Mouse (Mus musculus) MEL-GATA-1-ER (cell line): ENCODE results near the gene Dbr1.
A peak's percentile ranks its signal among the peaks of the same experiment; 100 is the strongest.

Experiments used
- DNase-seq: peaks from one replicate; pipeline ENCODE4 v3.0.0-alpha.2; 2012; ENCODE audit warnings: low read depth; ENCODE audit errors: extremely low read depth

Gene Dbr1

GRCm38 (mm10) chr9:99619688-99620087 is 44.1 kb downstream of the Dbr1 start:
- DNase-seq: no peak

DNA sequence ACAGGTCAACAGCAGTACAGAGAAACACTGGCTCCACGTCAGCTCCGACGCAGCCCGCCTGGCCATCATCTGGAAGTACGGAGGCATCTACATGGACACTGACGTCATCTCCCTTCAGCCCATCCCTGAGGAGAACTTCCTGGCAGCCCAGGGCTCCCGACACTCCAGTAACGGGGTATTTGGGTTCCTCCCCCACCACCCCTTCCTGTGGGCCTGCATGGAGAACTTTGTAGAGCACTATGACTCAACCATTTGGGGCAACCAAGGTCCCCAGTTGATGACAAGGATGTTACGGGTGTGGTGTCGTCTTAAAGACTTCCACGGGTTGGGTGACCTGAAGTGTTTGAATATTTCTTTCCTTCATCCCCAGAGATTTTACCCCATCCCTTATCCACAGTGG is 44.6 kb downstream of the Dbr1 start:
- no peak for DNase-seq

DNA sequence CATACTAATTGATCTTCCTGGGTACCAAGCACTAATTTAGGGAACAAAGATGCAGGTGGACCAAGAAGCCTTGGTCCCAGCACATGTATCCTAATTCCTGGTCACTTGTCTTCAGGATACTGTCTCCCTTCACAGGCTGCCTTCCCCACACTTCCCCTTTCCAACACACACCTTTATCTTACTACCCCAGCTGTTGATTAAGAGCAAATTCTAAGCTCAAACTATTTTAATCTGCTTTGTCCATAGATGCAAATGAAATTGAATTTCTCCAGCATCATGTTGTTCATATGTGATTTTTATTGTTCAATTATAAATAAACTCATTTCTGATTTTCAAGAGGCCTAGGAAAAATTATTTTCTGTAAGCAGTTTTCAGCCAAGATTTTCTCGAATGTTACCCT is 46.4 kb downstream of the Dbr1 start:
- peak; percentile 54 for DNase-seq

DNA sequence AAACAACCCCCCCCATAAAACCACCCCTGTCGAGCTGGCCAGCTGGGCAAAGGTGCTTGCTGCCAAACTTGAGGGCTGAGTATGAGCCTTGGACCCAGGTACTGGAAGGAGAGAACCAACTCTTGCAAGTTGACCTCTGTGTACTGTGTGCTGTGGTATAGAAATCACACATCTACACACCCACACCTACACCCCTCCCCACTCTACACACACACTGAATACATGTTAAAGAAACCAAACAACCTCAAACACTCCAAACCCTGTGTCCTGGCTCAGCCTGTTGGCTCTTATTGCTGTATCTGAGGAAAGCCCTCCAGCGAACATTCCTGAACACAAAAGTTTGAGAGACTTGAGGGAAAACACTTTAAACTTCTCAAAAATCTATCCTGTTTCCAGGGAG is 47.4 kb downstream of the Dbr1 start:
- DNase-seq: no peak

GRCm38 (mm10) chr9:99624117-99624516 is 48.5 kb downstream of the Dbr1 start:
- no peak for DNase-seq

- no peak for DNase-seq
These were observed 53.0 kb downstream of the Dbr1 start for GRCm38 (mm10) chr9:99628581-99628980.

GRCm38 (mm10) chr9:99629281-99630011 is 53.8 kb downstream of the Dbr1 start, which contains the start of gene Dzip1l:
TSS of gene Dzip1l (plus strand) at chr9:99629496.
- DNase-seq: no peak

GRCm38 (mm10) chr9:99630071-99630470 is 54.5 kb downstream of the Dbr1 start:
- no peak for DNase-seq

DNA sequence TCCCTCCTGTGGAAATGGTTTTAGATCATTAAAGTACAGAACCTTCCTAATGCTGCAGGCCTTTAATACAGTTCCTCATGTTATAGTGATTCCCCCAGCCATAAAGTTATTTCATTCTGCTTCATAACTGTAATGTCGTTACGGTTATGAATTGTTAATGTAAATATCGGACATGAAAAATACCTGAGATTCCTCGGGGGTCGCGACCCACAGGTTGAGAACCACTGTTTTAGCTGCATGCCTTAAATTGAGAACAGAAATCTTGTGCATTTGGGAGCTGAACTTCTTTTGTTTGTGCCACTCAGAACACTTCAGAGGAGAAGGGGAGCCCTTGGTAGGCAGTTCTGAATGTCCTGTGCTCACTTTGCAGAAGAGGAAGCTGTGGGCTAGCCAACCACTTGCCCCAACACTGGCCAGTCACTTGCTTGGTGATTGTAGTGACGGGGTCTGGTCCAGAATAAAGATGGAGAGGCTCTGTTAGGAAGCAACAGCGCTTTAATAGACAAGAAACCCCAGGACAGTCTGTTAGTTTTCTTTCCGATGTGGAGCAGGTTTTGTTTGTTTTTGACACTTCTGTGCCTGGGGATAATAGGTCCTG is 55.0 kb downstream of the Dbr1 start:
- DNase-seq: no peak

GRCm38 (mm10) chr9:99631781-99632180 is 56.2 kb downstream of the Dbr1 start:
- DNase-seq: no peak

DNA sequence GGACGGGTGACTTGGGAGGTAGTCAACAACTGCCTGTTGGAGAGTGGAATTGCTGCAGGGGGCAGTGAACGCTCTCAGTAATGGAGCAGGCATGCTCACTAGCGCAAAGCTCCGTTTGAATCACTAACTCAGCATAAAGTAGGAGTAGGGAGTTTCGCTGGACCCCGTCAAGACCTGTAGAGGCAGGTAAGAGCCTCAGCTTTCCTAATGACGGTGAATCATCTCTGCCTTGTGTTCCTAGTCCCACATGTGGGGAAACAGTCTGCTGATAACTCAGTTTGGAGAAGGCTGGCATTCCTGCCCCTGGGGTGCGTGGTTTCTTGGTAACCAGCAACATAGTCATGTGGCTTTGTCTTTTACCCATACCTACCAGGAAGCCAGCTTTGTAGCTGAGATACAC is 56.7 kb downstream of the Dbr1 start:
- DNase-seq: no peak
